Mouse (Mus musculus) urinary bladder, postnatal 10 days (tissue): Measurements from ENCODE around the gene Ryr2.

ENCODE experiments used
- DNase-seq: peaks from one replicate; pipeline ENCODE4 v3.0.0; 2022; ENCODE audit warnings: low spot score

Gene Ryr2

GRCm38 (mm10) chr13:12094569-12094968 lies 12.2 kb downstream of the Ryr2 start:
- no peak for DNase-seq

DNA sequence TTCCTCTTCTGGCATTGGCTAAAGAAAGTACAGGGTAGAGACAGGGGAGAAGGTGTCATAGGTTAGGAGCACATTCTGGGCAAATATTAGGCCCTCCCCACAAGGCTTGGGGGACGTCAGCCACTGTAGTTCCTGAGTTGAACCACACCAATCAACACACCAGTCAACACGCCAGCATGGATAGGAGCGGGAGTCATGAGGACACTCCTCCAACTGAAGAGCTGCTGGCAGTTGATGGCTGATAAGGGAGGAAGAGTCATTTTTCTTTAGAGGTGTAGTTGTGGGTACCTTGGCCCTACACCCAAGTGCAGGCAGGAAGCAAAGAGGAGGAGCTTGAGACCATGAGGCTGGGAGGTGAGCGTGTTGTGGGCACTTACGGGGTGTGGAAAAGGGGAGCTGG lies 13.6 kb downstream of the Ryr2 start:
- no peak for DNase-seq

GRCm38 (mm10) chr13:12092379-12093107 lies 14.2 kb downstream of the Ryr2 start:
- DNase-seq = no peak

DNA sequence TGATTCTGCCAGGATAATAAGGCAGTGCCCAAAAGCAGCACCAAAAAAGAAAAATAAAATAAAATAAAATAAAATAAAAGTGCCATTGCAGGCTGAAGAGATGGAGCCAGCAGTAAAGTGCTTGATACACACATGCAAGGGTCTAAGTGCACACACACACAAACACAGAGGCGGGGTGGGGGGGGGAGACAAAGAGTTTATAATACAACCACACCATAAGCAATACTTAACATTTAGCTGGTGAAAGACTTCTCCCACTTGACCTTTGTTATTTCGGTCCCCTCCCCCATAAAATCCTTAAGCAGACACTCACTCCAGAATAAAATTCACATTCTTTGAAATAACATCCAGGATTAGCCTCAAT lies 22.7 kb downstream of the Ryr2 start:
- DNase-seq = no peak

- no peak for DNase-seq
These were observed 23.2 kb downstream of the Ryr2 start for GRCm38 (mm10) chr13:12083443-12084111.

GRCm38 (mm10) chr13:12080590-12080989 lies 26.2 kb downstream of the Ryr2 start:
- DNase-seq = no peak

- no peak for DNase-seq
These were observed 27.2 kb downstream of the Ryr2 start for GRCm38 (mm10) chr13:12079536-12079935.

DNA sequence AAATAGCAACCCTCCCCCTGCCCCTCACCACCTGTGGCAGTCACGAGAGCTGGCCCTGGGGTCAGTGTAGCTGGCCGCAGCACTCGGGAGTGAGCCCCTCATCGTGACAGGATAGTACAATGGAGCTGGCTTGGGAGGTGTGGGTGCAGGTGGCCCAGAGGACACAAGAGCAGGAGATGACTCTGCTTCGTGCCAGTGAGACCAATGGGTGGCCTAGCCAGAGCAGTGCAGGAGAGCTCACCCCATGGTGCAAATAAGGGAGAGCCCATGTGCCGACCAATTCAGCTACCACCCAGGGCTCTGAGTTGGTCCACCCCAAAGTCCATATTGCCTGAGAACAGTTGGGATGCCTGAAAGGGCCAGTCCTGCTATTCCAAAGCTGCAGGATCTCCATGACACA lies 31.8 kb downstream of the Ryr2 start:
- DNase-seq = no peak

GRCm38 (mm10) chr13:12072571-12072970 lies 34.2 kb downstream of the Ryr2 start:
- no peak for DNase-seq

- DNase-seq = no peak
These were observed 34.6 kb downstream of the Ryr2 start for GRCm38 (mm10) chr13:12072112-12072511.

GRCm38 (mm10) chr13:12070157-12071129 lies 36.3 kb downstream of the Ryr2 start:
- no peak for DNase-seq

DNA sequence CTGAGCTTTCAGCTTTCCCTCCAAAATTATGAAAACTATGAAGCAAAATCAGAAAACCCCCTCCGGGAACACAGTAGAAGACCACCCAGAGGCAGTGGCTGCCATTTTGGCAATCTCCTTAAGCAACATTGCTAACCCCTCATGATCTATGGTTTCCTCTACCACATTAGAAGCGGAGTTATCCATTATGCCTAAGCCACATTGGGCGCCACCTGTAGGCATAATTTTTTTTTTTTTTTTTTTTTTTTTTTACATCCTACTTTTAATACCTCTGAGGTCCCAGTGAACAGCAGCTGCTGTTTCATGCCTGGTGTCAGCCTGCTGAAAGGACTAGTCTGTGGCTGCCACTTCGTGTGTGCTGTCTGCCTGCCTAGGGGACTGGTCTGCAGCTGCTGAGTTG lies 42.2 kb downstream of the Ryr2 start:
- DNase-seq = no peak

- DNase-seq = no peak
These were observed 43.2 kb downstream of the Ryr2 start for GRCm38 (mm10) chr13:12063561-12063960.

DNA sequence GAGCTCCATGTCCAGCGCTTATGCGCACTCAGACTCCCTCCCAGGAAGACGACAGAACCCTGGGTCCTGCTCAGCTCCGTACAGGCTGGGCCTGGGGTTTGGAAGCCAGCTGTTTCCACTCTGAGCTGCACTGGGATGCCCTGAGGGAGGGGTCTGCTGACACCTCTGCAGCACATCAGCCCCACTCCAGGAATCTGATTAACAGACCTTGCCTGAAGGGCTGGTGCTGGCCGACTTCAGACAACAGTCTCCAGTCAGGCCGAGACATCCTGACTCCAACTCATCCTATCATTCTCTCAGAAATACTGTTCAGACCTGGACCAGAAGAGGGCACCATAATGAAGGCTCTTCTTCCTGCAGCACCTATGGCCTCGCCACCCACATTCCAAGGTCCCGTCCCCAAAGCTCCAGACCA lies 49.4 kb downstream of the Ryr2 start:
- DNase-seq = no peak

DNA sequence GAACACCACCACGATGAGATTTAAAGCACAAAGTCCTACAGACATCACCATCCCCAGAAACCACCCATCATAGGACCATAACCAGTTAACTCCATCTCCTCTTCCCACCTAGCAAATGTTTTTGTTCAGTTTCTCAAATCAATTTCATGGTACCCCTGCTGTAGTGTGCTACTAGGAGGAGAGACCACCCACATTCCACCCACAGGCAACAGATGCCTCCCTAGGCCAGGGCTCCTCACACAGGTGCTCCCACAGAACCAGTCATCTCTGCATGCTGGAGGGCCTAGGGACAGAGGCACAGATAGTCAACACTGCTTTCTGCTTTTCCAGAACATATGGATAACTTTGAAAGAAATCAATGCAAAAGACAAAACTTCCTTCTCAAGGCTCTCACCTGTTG lies 50.8 kb downstream of the Ryr2 start:
- DNase-seq = no peak

DNA sequence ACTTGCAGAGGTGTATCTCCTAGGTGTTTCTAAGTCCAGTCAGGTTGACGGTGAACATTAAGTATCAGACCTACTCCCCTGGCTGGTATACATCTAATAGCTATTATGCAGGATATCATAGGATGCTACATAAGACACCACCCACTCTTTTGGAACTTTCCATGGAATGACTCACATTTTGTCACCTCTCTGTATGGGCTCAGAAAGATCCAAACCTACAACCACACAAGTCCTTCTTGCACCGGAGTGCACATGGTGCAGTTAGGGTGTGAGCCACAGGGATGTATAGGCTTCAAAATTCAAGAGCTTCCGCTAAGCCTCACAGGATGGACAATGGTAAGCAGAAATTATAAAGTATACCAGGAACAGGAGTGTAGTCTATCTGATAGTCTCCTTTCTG lies 52.8 kb downstream of the Ryr2 start:
- DNase-seq = no peak

DNA sequence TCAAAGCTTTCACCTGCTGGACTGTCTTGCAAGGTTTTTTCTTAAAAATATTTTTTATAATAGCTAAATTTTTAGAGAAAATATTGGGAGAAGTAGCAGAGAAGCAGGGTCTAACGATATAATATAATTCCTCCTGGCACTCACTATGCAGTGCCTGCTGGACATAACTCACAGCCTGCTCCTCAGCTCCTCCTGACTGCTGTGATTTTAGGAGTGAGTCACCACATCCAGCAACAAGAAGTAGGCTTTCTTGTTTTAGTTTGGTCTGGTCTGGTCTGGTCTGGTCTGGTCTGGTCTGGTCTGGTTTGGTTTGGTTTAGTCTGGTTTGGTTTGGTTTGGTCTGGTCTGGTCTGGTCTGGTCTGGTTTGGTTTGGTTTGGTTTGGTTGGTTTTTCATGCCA lies 55.9 kb downstream of the Ryr2 start:
- DNase-seq = no peak

DNA sequence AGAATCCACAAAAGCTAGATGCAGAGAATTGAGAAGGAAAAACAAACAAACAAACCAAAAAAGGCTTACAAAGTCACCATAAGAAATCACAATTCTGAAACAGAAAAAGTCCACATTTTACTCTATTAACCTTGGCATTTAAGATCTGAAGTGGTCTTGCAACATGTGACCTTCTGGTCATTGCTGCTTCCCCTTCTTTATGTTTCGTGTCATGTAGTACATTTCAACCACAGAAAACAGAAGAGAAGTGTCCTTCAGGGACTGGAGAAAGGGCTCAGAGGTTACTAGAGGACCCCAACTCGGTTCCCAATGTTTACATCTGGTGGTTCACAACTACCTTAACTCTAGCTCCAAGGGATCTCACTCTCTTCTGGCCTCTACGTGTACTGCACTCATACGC lies 59.7 kb downstream of the Ryr2 start:
- no peak for DNase-seq

DNA sequence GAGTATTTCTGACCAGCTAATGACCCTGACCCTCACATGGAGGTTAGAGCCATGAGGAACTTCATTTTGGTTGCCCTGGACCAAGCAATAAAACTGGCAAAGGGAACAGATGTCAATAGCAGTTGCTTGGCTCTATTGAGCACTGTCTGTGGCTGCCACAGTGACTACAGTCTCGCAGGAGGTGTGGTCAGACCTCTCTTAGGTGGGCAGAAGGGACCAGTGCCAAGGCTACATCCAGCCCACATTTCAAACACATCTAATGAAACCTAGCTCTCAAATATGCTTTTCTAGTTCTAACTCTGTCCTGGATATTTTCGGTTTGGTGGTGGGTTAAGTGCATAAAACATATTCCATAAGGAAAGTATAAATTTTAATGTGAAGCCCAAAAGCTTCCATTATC lies 62.0 kb downstream of the Ryr2 start:
- no peak for DNase-seq

GRCm38 (mm10) chr13:12042891-12043491 lies 63.8 kb downstream of the Ryr2 start:
- DNase-seq = no peak

DNA sequence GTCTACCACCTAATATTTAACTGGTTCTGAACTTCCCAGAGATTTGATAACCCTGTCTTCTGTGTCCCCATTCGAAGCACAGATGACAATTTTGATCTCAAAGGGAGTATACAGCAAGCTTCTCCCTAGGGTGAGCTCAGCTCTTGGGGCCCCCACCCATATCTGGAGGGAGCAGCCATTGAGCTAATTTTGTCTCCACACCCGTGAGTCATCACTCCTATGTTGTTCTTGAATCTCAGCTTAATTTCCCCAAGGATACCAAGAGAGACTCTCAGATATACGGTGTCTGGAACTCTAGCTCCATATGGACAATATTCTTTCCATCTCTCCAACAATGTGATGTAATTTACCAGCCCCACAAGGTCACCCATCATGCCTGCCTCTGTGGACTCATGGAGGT lies 66.8 kb downstream of the Ryr2 start:
- DNase-seq = no peak

DNA sequence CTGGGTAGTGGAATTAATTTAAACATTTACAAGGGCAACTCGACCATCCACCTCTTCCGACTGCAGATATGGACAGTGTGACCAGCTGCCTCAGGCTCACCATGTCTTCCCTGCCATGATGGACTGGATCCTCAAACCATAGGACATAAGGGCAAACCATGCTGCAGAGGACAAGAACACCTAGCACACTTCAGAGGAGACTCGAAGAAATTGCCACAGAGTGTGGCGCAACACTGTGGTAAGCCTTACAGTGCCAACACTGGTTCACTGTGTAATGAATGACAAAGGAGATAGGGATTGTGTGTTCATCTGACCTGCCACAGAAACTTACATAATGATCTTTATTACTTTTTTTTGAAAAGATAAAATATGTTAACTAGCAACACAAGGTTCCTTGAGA lies 68.1 kb downstream of the Ryr2 start:
- DNase-seq = no peak
